Mouse (Mus musculus): ENCODE data around the gene G6pc3.

Gene G6pc3

DNA sequence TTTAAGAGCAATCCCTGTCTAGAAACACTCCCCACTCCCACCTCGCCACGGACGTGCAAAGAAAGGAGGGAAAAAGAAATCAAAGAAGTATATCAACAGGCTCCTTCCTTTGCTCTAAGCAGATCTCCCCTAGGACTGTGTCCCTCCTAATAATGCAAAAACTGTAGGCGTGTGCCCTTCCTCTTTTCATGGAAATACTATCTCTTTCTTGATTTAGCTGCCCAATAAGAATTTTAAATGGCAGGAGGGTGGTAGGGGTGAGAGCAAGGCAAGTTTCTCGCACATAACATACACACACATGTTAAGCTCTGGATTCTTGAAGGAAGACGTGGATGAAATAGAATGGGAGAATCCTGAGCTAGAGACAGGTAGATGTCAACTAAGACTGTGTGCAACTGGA, 440 bp upstream of the G6pc3 start:
- no peak for DNase-seq (ENCODE audit: low spot score in 2 of 2)

DNA sequence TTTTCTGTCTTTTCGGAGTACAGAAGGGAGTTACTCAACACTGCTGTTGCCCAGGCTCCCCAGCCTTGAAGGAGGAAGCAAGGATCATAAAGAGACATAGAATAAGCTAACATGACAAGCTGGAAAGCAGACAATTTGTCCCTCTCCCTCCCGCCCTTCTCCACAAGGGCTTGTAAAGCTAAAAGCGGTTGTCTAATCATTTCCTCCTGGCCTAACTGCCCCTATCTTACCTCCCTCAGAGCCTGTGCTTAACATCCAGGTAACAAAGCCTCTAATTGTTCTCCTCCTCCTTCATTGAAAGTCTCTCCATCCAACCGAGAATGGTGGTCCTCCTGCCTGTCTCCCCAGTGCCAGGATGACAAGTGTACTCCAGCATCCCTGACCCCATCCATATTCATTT, 1.4 kb downstream of the G6pc3 start:
- DNase-seq (ENCODE audit: low spot score in 2 of 2), result no peak

DNA sequence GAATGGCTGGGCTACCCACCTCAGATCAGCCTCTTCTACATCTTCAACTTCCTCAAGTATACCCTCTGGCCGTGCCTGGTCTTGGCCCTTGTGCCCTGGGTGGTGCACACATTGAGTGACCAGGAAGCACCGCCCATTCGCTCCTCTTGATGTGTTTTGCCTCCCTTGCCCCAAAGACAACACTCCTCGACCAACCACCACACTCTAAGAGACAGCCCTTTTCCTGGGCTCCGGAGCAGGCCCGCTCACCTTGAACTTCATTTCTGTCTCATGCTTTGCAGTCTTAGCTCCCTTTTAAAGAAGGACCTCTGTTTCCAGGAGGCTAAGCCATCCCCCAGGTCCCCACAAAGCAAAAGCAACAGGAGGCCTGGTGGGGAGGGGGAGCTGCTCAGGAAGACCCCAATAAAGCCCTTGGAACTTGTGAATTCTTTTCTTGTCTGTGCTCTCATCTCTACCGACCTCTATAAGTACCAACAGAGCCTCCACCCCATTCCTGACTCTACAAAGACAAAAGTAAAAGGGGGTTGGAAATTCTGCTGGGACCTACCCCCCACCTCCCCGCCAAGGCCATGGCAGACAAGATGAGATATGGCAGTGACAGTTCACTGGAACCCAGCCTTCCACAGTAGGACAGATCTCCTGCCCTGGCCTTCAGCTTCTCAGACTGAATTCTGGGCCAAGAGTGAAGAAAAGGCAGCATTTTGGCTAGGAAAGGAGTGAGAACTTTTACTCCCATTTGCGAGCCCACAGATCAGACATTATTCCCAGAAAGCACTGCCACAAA, 4.4 kb downstream of the G6pc3 start:
- no peak for DNase-seq (ENCODE audit: low spot score in 2 of 2)

DNA sequence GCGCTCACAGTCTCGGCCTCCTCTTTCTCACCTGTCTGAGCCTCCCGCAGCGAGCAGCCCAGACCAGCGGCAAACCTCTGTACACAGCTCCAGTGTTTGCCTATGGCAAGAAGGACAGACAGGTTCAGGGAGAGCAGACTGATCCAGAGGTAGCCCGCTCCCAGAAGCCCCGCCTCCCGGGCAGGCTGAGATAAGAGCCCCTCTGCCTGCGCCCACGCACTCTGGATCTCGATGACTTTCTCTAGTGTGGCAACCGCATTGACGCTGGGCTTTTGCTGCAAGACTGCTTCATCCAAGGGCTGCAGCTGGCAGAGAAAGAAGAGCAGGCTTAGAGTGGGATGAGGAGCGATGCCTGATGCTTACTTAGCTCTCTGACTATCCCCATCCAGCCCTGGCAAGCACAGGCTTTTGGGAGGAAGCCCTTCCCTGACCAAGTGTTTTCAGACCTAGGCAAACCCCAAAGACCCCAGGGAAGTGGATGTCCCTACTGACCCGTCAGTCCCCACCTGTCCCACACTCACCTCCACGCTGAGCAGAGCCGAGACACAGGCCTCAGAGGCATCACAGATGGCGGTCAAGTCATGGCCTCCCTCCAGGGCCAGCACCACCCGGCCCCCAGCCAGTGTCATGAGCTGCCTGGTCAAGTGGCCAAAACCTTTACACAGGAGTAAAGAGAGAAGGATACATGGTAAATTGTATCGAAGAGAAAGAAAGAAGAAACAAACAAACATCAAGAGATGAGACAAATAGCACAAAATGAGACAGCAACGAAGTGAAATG, 6.8 kb downstream of the G6pc3 start:
- DNase-seq (ENCODE audit: low spot score in 2 of 2), result no peak

DNA sequence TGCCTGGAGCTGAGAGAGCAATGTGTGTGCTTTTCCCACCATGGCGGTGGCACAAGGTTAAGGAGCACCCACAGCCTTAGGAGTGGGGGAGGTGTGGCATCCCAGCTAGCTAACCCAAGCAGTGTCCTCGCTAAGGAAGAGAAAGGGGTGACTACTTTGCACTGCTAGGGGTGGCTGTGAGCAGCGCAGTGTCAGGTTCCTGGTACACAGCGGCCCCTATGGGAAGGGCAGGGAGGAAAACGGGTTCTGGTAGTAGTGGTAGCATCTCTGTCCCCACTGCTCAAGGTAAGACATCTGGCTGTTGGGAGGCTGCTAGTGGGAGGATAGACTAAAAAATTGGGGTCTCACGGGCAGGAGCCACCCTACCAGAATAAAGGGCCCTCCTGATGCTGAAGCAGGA, 8.8 kb downstream of the G6pc3 start:
- DNase-seq (ENCODE audit: low spot score in 2 of 2), result no peak

DNA sequence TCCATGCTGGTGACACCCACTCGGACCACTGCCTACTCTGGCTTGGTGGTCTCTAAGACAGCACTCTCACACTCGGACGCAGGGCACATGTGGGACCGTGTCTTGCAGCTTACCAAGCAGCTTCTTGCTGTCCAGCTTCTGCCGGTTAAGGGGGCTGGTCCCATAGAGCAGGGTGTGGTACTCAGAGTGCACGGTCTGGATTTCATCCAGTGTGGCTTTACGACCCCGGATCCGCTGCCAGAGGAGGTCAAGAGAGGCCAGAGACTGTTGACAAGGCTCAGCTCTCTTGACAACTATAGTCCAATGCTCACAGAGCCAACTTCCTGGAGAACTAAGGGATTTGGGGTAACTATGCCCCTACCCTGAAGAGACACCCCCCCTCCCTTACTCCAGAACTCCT, 10.4 kb downstream of the G6pc3 start:
- DNase-seq (ENCODE audit: low spot score in 2 of 2), result no peak

DNA sequence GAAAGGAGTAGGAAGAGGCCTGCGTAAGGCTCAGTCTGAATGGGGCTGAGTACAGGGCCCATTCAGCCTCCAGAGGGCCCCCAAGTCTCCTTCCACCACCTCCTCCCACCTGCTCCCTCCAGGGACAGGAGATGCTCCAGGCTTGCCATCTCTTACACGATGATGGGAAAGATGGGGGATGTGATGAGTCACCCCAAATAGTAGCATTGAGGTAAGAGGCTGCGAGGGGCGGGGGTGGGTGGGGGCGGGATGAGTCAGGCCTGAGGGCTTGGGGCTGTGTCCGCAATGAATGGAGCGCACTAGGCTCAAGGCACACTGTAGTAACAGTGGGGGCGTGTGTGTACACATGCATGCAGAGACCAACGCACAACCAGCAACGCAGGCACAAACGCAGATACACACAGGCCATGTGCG, 12.0 kb downstream of the G6pc3 start:
- no peak for DNase-seq (ENCODE audit: low spot score in 2 of 2)

DNA sequence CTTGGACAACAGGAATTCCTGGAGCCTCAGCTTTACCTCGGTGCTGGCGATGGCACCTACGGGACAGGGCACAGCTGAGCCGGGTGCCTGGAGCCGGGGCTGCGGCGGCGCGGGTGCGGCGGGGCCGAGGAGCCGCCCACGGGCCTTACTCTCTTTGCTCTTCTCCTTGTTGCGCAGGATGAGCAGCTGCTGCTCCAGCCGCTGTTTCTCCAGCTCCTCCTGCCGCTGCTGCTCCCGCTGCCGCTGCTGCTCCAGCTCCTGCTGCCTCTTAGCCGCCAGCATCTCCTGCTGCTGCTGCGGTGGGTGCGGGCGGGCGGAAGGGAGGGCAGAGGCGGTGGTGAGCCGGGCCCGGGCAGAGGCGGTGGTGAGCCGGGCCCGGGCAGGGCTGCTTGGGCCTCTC, 17.1 kb downstream of the G6pc3 start:
- DNase-seq (ENCODE audit: low spot score in 2 of 2), result no peak

DNA sequence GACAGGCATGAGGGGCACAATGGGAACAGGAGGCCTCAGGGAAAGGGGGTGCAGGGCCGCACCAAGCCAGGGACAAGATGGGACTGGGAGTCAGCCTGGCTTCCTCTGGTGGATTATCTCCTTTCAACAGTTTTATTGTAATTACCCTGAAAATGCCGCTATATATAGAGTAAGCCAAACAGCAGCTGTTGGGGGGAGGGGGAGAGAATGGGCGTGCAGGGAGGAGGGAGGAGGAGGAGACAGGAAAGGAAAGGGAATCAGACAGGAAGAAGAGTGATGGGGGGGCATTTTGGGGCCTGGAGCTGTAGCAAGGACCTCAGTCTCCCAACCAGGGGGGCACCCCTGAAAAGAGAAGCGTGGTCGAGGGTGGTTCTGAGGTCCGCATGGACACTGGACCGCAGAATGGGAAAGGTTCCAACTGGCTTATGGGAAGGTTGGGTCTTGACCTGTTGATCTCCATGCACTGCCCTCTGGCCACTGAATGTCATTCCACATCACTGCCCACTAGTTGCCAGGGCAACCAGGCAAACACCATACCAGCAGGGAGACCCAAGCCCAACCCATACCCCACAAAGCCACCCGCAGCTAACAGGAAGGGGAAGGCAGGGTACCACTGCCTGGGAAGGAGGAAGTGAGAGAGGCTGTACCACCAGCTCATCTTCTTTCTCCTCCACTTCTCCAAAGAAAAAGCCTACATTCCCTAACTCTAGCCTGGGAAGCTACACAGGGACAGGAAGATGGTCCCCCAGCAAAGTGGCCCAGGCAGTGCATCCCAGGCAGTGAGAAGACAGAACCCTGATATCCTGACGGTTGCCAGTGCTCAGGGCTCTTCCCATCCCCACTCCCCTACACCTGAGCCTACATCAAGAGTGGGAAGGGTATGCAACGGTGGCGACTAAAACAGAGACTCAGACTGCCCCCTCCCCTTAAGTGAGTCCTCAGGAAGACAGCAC, 18.7 kb downstream of the G6pc3 start:
- DNase-seq (ENCODE audit: low spot score in 2 of 2), result no peak

DNA sequence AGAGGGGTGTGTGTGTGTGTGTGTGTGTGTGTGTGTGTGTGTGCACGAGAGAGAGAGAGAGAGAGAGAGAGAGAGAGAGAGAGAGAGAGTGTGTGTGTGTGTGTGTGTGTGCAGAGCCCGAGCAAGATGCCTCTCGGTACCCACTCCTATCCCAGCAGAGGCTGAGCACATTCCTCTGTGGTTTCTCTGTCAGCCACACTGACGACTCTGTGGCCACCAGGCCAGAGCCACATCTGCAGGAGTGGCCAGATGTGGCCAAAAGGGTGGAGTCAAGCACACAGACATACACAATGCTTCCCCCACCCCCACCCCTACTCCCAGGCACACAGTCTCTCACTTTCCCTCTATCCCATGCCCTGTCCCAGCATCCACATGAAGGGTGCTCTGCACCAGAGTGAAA, 19.4 kb downstream of the G6pc3 start:
- DNase-seq (ENCODE audit: low spot score in 2 of 2), result peak; percentile 33 to 70

DNA sequence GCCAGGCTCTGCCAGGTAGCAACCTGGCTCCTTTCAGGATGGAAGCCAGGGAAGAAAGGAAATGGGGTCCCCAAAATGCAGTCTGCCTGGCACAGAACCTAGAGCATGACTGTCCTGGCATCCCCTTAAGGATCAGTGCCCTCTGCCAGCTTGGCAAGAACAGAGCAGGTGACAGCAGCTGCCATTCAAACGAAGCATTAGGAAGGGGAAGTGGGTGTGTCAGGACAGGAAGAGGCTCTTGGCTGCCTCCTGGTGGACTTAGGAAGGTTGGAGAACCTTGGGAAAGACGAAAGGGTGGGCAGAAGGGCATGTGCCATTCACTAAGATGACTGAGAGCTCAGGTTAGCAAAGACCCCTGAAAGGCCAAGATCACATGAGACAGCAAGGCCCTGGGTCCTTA, 20.3 kb downstream of the G6pc3 start:
- no peak for DNase-seq (ENCODE audit: low spot score in 2 of 2)

DNA sequence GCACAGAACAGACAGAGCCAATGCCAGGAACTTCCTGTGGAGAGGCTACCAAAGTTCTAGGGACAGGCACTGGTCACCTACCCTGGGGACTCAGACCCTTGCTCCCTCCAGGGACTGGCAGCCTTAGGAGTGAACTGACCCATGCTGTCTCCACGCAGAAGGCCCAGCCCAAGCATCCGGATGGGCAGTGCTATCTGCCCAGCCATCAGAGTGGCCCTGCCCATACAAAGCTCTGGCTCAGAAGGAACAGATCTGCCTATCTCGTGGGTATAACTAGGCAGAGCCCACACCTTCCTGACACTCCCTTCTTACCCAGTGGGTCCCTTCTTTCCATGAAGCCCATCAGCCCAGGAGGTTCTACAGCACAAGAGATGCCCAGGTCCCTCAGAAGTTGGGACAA, 20.8 kb downstream of the G6pc3 start:
- DNase-seq (ENCODE audit: low spot score in 2 of 2), result no peak

DNA sequence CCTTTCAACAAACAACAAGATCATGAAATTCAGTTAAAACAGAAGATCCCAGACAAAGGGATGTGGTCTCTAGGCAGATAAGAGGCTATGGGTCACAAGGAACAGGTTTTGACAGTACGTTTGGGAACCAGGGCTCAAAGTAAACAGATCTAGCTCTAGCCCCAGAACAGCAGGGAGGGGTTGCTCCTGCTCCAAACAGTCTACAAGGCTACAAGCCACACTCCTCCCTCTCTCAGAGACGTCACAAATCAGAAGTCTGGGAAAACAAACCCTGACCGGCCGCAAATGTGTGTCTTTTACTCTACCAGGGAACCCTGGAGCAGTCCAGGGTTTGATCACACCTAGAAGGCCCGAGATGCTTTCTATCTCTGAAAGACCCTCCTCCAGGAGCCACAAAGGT, 21.6 kb downstream of the G6pc3 start:
- DNase-seq (ENCODE audit: low spot score in 2 of 2), result no peak

DNA sequence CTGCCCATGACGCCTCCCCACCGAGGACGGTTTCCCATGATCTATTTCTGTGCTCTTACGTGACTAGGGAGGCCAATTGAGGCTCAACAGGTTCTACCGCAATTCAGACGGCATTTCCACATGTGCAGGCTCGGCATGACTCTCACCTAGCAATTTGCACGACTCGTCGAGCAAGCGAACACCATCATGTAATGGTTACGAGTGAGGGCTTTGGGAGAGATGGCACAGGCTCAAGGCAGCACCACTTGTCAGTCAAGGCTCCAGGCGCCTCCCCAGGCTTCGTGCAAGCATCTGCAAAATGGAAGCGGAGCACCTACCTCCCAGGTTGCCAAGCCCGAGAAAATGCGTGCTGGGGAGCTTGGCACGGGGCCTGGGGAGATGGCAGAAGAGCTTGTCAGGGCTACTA, 22.5 kb downstream of the G6pc3 start:
- no peak for DNase-seq (ENCODE audit: low spot score in 2 of 2)

DNA sequence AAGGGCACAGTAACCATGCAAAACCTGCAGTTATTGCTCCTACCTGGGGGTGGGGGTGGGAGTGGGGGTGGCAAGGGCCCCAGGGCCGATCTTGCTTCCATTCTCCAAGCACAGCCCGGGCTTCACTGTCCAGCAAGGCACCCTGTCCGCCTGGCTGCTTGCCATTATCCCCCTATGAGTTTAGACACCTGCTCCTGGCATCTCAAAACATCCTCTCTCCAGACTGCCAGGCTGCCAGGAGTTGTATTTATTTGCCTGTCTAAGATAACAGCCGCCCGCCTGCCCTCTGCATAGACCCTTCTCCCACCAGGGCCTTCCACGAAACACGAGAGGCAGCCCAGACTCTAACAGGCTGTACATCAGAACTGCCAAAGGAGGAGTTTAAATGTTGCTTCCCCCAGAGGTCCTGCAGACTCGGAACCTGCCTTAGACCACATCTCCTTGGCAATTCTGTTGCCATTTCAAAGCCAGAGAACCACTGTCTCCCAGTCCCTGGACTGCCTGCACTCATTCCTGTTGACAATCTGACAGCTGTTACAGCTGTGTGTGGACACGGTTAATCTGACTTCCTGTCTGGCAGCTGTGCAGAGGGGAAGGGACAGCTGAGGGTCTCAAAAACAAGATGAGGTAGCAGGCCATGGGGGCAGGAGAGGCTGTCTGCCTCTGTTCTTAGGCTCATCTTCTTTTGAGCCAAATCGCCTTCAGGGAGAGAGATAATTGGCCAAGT, 25.2 kb downstream of the G6pc3 start:
- no peak for DNase-seq (ENCODE audit: low spot score in 2 of 2)

DNA sequence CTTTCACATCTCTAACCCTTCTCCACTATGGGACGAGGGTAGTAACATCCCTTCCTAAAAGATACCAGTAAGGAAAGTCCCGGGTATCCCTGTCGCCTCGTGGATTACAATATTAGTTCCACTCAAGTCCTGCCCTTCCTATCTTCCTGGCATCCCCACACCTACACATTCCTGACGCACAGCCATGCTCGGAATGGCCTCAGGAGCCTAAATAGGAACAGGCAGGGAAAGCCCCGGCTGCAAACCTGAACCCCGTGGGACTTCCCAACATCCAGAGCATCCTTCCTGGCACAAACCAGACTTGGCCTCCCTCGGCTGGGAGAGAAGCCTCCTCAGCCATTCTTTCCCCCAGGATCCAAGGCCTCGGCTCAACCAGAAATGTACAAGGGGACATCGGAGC, 26.1 kb downstream of the G6pc3 start:
- DNase-seq (ENCODE audit: low spot score in 2 of 2), result no peak

DNA sequence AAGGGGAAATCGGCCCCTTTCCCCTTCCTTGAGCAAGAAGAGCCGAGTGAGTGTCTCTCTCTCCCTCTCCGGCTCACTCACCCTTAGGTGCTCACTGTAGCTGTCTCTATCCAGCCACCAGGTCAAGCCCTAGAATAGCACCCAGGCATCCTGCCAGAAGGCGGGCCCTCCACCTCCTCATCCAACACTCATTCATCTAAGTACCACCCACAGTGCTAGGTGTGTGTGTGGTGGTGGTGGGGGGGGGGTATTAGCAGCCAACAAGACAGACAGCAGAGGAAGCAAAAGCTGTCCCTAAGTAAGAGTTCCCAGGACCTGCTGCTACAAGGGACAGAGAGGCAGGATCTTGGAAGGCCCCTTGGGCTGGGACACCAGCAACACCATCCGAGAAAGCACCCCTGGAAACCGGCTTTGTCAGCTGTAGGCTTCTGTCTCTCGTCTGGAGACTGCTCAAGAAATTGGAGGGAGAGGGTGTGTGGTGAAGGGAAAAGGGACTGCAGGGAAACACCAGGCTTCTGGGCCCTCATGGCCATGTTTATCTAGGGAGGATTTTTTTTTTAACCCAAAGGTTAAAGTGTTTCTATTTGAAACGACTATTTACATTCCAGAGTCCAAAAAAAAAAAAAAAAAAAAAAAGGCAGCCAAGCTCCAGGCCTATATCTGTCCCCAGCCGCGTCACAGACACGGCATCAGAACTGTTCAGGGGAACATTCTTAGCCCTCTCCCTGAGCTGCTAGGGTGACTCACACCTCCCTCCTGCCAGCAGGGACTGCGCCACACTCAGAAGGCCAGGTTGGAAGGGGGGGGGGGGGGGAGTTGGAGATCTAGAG, 26.9 kb downstream of the G6pc3 start:
- DNase-seq (ENCODE audit: low spot score in 2 of 2), result no peak

DNA sequence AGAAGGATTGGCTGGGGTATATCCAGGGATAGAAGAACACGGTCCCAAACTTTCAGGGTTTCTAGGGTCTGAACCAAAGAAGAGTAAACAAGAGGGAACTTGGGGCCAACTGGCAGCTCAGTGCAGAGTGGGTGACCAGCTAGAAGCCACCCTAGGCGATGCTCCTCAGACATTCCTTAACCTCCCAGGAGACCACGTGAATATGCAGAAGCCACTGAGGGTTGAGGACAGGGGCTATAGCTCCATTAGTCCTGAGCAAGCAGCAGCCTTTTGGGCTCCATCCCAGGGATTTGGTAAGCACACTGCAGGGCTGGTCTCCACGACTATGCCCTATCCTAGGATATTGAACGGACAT, 27.4 kb downstream of the G6pc3 start:
- no peak for DNase-seq (ENCODE audit: low spot score in 2 of 2)

DNA sequence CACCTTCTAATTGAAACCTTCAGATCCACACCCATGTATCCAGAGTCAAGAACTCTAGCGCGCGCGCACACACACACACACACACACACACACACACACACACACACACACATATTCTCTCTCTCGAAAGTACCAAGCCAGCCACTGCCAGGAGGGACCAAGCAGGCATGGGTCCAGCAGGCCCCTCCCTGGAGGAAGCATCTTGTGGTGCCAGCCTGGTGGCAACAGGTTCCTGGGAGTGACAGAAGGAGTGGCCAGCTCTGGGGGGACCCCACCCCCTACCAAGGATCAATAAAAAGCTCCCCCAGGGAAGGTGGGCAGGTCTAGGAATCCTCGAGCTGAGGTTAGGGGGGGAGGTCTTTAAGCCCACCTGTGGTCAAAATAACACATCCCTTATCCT, 28.0 kb downstream of the G6pc3 start:
- no peak for DNase-seq (ENCODE audit: low spot score in 2 of 2)

DNA sequence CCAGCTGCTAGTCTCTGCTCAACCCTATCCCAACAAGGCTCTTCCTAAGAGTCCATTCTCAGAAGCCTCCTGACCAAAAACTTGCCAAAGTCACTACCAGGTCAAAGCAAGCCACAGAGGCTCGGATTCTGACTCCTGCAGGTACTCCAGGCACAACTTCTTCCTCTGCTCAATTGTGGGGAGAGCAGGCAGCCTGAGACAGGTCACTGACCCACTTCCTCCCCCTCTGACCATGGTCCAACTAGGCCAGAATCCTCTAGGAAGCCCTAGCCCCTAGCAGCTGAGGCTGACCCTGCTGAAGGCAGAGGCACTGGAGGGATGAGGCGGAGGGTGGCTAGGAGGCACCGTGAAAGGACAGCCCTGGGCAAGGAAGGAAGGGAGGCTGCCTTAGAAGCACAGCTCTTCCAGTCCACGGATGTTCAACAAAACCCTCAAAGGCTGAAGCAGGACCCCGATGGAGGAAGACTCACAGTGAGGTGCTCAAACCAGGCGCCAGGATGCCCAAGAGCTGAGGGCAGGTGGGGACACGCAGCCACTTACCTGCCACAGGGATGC, 28.5 kb downstream of the G6pc3 start:
- no peak for DNase-seq (ENCODE audit: low spot score in 2 of 2)
